Mouse (Mus musculus): ENCODE results near the gene Mmp23. TPM values are rescaled to one million over a fixed set of nuclear protein-coding genes. Genes with fewer than 3 reads are reported as not detected.
"Not testable (repeated sequence)": the region's sequence is repeated elsewhere in the genome, so short reads cannot be mapped to it uniquely, and the experiment has no call there.

The Mmp23 gene
- polyA plus RNA-seq, 1 experiment from 2014 or later = 12.2 TPM

DNA sequence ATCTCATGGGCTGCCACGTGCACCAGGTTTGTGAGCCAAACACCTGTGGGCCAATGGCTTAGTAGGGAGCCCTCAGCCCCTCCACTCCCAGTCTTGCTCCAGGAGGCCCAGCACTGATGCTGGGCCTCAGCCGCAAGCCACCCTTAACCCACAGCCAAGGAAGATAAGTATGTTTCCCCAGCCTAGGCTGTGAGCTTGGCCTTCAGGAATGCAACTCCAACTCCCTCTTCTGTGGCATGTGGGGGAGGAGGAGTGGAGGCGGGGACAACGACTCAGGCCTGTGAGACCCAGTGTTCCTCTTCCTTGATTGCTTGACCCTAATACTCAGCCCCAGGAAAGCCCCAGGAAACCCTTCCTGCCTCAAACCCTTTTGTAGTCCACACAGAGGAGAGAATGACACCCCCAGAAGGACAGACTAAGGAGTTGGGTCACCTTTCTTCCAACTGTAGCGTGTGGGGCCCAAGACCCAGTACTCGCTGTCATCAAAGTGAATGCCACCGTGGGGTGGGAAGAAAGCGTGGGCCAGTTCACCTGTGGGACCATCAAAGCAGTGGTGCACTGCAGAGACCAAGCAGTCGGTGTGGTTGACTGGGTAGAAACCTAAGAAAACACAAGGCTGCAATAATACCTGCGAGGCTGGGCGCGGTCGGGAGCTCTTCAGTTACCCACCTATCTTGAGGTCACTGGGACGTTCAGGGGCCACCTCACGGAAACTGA, 1.5 kb downstream of the Mmp23 start:
- no peak for DNase-seq (ENCODE audit: low spot score)

DNA sequence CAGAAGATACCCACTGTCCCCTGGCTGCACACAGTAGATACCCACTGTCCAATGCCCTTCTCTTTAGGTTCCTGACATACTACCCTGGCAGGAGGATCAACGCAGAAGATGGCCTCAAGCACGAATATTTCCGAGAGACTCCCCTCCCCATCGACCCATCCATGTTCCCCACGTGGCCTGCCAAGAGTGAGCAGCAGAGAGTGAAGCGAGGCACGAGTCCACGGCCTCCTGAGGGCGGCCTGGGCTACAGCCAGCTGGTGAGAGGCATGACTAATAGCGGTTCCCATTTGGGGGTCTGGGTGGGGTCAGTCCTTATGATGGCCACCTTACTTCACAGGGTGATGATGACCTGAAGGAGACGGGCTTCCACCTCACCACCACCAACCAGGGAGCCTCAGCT, 3.8 kb downstream of the Mmp23 start:
- H3K4me3 ChIP-seq (ENCODE audit: low read depth, low read length) = no peak overlapping the region
- WGBS = 94% methylated on average over 11 of the region's 11 CpGs
- no peak overlapping the region for H3K9ac ChIP-seq (ENCODE audit: low read length)
- ATAC-seq (ENCODE audit: insufficient number of reproducible peaks, low FRiP score, low TSS enrichment, low read depth) (no peak), DNase-seq (ENCODE audit: low spot score) (no peak)
- no peaks in the 10 kb centered on the region for H3K9me3 ChIP-seq (ENCODE audit: control insufficient read depth, low read length)
- H3K4me2 ChIP-seq (ENCODE audit: low read depth, severe bottlenecking) = no peak overlapping the region
- no peak overlapping the region for H3K27ac ChIP-seq (replicated peaks; ENCODE audit: low read depth, low read length)
- H3K36me3 ChIP-seq (ENCODE audit: control insufficient read depth, insufficient read depth, low read length) = peaks cover 29% of the 10 kb centered on the region
- peaks cover 26% of the 10 kb centered on the region for H3K27me3 ChIP-seq (ENCODE audit: control insufficient read depth, insufficient read depth, low read length)
- H3K4me1 ChIP-seq (ENCODE audit: control insufficient read depth, insufficient read depth, low read length) = peaks cover 21% of the 10 kb centered on the region

More for the DNA sequence above, 1.5 kb downstream of the Mmp23 start:
- peaks cover 41% of the 10 kb centered on the region for H3K27me3 ChIP-seq (ENCODE audit: control insufficient read depth, insufficient read depth, low read length)
- peaks cover 29% of the 10 kb centered on the region for H3K36me3 ChIP-seq (ENCODE audit: control insufficient read depth, insufficient read depth, low read length)
- no peak overlapping the region for H3K9ac ChIP-seq (ENCODE audit: low read length)
- H3K4me3 ChIP-seq (ENCODE audit: low read depth, low read length) = no peak overlapping the region; the same call in 1 of the 2 replicates
- ATAC-seq (ENCODE audit: insufficient number of reproducible peaks, low FRiP score, low TSS enrichment, low read depth) = no peak
- no peaks in the 10 kb centered on the region for H3K9me3 ChIP-seq (ENCODE audit: control insufficient read depth, low read length)
- peak overlapping the region; percentile 77; the same call in 1 of the 2 replicates for H3K4me2 ChIP-seq (ENCODE audit: low read depth, severe bottlenecking)
- 67% methylated on average over 15 of the region's 15 CpGs for WGBS
- H3K27ac ChIP-seq (replicated peaks; ENCODE audit: low read depth, low read length) = no peak overlapping the region
- H3K4me1 ChIP-seq (ENCODE audit: control insufficient read depth, insufficient read depth, low read length) = peaks cover 30% of the 10 kb centered on the region

DNA sequence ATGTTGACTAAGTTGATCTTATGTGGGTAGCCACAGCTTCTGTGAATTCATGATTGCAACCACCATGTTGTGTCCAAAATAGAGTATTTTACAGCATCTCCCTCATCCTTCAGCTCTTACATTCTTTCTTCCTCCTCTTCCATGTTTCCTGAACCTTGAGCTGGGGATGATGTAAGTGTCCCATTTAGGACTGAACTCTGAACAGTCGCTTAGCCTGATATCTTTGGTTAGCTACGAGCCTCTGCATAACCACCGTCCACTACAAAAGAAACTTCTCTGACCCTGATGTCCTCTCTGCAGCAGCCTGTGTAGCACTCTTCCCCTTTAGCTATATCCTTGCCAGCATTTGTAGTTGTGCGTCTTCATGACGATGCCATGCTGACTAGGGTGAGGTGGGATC, 7.5 kb downstream of the Mmp23 start:
- 94% methylated on average over 5 of the region's 5 CpGs for WGBS
- Histone ChIP-seq H3K4me2 (ENCODE audit: low read depth, severe bottlenecking) (no peak overlapping the region), H3K27me3 (ENCODE audit: control insufficient read depth, insufficient read depth, low read length) (no peaks in the 10 kb centered on the region), H3K9me3 (ENCODE audit: control insufficient read depth, low read length) (no peaks in the 10 kb centered on the region), H3K27ac (replicated peaks; ENCODE audit: low read depth, low read length) (no peak overlapping the region), H3K4me1 (ENCODE audit: control insufficient read depth, insufficient read depth, low read length) (no peaks in the 10 kb centered on the region), H3K9ac (ENCODE audit: low read length) (no peak overlapping the region), H3K4me3 (ENCODE audit: low read depth, low read length) (no peak overlapping the region), H3K36me3 (ENCODE audit: control insufficient read depth, insufficient read depth, low read length) (peaks cover 47% of the 10 kb centered on the region)
- no peak for DNase-seq (ENCODE audit: low spot score)
- no peak for ATAC-seq (ENCODE audit: insufficient number of reproducible peaks, low FRiP score, low TSS enrichment, low read depth)

DNA sequence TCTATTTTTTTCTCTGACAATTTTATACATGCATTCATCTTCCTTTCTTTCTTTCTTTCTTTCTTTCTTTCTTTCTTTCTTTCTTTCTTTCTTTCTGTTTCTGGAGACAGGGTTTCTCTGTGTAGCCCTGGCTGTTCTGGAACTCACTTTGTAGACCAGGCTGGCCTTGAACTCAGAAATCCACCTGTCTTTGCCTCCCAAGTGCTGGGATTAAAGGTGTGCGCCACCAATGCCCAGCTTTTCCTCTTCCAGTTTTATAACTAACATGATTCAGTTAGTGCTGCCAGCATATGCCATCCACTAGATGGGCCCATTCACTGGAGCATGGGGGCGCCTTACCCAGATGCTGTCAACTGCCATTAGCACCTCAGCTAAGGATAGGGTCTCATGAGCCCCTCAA, 7.9 kb downstream of the Mmp23 start, which contains the start of gene Gm10563:
TSS of gene Gm10563 (minus strand) at position 101 of the 400 bp plus-strand sequence.
- H3K36me3 ChIP-seq (ENCODE audit: control insufficient read depth, insufficient read depth, low read length) = peaks cover 47% of the 10 kb centered on the region
- ATAC-seq (ENCODE audit: insufficient number of reproducible peaks, low FRiP score, low TSS enrichment, low read depth); H3K9me3 ChIP-seq (ENCODE audit: control insufficient read depth, low read length); H3K27ac ChIP-seq (replicated peaks; ENCODE audit: low read depth, low read length); H3K9ac ChIP-seq (ENCODE audit: low read length); DNase-seq (ENCODE audit: low spot score); H3K4me1 ChIP-seq (ENCODE audit: control insufficient read depth, insufficient read depth, low read length); H3K27me3 ChIP-seq (ENCODE audit: control insufficient read depth, insufficient read depth, low read length); H3K4me3 ChIP-seq (ENCODE audit: low read depth, low read length); H3K4me2 ChIP-seq (ENCODE audit: low read depth, severe bottlenecking): not testable (repeated sequence)
- 95% methylated on average over 2 of the region's 2 CpGs for WGBS

DNA sequence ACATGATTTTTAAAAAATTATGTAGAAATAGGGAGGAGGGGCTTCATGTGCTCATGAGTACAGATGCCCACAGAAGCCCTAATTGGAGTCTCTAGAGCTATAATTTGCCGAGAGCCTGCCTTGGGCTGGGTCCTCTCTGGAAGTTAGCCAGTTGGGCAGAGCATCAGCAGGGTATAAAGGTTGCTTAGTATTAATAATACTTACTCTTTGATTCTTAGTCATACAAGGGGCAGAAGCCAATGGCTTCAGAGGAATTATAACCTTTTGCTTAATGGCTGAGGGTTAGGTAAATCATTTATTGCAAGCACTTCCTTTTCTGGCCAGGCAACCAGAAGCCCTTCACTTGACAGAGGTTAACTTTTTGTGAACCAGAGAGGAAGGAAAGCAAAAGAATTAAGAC, 9.7 kb downstream of the Mmp23 start:
- H3K4me1 ChIP-seq (ENCODE audit: control insufficient read depth, insufficient read depth, low read length) = no peaks in the 10 kb centered on the region
- H3K9me3 ChIP-seq (ENCODE audit: control insufficient read depth, low read length) = no peaks in the 10 kb centered on the region
- no peaks in the 10 kb centered on the region for H3K27me3 ChIP-seq (ENCODE audit: control insufficient read depth, insufficient read depth, low read length)
- ATAC-seq (ENCODE audit: insufficient number of reproducible peaks, low FRiP score, low TSS enrichment, low read depth) (no peak), DNase-seq (ENCODE audit: low spot score) (no peak)
- H3K27ac ChIP-seq (replicated peaks; ENCODE audit: low read depth, low read length) = no peak overlapping the region
- H3K36me3 ChIP-seq (ENCODE audit: control insufficient read depth, insufficient read depth, low read length) = peaks cover 44% of the 10 kb centered on the region
- 91% methylated on average over 1 of the region's 1 CpGs for WGBS
- no peak overlapping the region for H3K4me2 ChIP-seq (ENCODE audit: low read depth, severe bottlenecking)
- no peak overlapping the region for H3K4me3 ChIP-seq (ENCODE audit: low read depth, low read length)
- H3K9ac ChIP-seq (ENCODE audit: low read length) = no peak overlapping the region

DNA sequence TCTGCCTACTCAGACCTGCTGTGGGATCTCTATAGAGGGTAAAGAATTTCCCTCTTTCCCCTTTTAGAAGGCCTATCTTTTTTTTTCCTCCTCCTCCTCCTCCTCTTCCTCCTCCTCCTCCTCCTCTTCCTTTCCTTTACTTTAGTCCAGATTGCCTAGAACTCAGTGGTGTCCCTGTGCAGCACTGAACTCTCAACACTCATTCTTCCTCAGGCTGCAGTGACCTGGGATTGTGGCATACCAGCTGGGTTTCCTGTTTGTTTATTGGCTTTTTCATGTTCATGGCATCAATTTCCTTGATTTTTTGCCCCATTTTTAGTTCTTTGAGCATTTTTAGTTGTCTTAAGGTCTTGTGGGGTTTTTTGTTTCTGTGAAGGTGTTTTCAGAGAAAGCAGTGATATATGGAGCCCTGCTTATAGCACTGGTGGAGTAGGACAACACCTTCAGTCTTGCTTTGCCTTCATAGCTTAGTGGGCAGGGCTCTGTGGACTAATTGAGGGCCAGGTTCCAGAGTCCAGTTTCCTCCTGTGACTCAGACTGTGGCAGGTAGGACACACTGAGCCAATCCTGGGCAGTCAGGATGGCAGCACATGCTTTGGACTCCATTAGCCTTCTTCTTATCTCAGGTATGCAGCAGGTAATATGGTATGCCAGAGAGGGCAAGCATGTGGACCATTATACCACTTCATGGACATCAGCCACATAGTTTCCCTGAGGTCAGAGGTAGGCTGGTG, 17.3 kb downstream of the Mmp23 start:
- Histone ChIP-seq H3K27me3 (ENCODE audit: control insufficient read depth, insufficient read depth, low read length) (no peaks in the 10 kb centered on the region), H3K9ac (ENCODE audit: low read length) (no peak overlapping the region), H3K27ac (replicated peaks; ENCODE audit: low read depth, low read length) (no peak overlapping the region), H3K4me1 (ENCODE audit: control insufficient read depth, insufficient read depth, low read length) (no peaks in the 10 kb centered on the region), H3K36me3 (ENCODE audit: control insufficient read depth, insufficient read depth, low read length) (peaks cover 34% of the 10 kb centered on the region), H3K9me3 (ENCODE audit: control insufficient read depth, low read length) (no peaks in the 10 kb centered on the region), H3K4me2 (ENCODE audit: low read depth, severe bottlenecking) (no peak overlapping the region), H3K4me3 (ENCODE audit: low read depth, low read length) (no peak overlapping the region)
- DNase-seq (ENCODE audit: low spot score) = no peak
- no peak for ATAC-seq (ENCODE audit: insufficient number of reproducible peaks, low FRiP score, low TSS enrichment, low read depth)

DNA sequence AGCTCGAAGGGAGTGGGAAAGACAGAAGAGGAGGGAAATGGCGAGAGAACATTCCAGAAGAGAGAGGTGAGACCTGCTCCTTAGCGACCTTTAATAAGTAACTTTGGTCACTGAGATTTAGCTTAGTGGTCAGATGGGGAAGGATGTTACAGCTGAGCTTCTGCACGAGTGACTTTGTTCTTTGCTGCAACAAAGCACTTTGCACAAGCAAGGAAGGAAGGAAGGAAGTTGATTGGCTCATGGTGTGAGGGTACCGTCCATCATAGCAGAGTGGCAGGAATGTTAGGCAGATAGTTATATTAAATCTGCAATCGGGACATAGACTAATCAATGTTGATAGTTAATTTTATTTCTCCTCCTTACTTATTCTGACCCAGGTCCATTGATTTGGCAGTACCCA, 22.9 kb downstream of the Mmp23 start:
- Histone ChIP-seq H3K36me3 (ENCODE audit: control insufficient read depth, insufficient read depth, low read length) (peaks cover 28% of the 10 kb centered on the region), H3K4me3 (ENCODE audit: low read depth, low read length) (no peak overlapping the region), H3K4me1 (ENCODE audit: control insufficient read depth, insufficient read depth, low read length) (no peaks in the 10 kb centered on the region), H3K4me2 (ENCODE audit: low read depth, severe bottlenecking) (no peak overlapping the region), H3K27me3 (ENCODE audit: control insufficient read depth, insufficient read depth, low read length) (no peaks in the 10 kb centered on the region), H3K27ac (replicated peaks; ENCODE audit: low read depth, low read length) (no peak overlapping the region), H3K9ac (ENCODE audit: low read length) (no peak overlapping the region), H3K9me3 (ENCODE audit: control insufficient read depth, low read length) (no peaks in the 10 kb centered on the region)
- ATAC-seq (ENCODE audit: insufficient number of reproducible peaks, low FRiP score, low TSS enrichment, low read depth) = no peak
- DNase-seq (ENCODE audit: low spot score) = no peak
- WGBS = 89% methylated on average over 6 of the region's 6 CpGs

DNA sequence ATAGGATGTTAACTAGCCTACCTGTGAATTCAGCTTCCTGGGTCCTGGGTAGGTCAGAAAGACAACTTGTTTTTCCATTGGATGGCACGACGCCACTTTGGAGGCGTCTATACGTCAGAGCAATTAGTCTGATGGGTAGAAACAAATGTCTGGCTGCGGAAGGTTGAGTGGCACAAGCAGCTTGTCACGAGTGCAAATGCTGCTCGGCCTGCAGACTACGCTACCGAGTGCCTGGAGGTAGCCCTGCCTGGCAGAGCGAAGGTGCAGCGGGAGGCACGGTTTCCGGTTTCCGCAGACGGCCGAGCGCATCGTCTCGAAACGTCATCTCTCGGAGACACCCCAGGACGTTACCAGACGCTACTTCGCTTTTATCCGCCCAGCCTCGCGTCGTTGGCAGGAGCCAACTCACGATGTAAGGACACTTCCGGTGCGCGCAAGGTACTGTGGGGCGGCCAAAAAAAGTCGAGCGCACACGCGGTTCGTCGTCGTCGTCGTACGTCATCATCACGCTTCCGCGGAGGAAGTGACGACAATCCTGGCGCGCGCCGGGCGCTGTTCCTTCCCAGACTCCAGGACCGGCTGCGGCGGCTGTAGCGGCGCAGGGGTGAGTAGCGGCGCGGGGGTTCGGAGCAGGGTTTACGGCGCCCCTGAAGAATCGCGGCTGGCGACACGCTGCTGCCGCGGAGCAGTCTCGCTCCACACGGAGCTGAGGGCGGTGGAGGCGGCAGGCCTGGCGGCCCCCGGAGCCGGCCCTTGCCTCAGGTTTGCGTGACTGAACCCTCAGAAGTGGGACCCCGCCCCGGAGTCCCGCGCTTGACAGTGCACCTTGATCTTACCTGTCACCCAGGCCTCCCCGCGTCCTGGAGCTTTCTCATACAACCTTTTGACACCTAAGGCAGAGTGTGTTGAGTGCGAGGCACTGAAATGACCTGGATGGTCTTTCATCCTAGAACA, 28.6 kb downstream of the Mmp23 start, which contains the start of gene Cdk11b:
TSS of gene Cdk11b (plus strand) at position 517 of the 954 bp plus-strand sequence.
- peak within 1 kb of the TSS; percentile 59; the same call in 1 of the 2 replicates for H3K27ac ChIP-seq (replicated peaks; ENCODE audit: low read depth, low read length)
- ATAC-seq (ENCODE audit: insufficient number of reproducible peaks, low FRiP score, low TSS enrichment, low read depth) = peak; percentile 98
- H3K36me3 ChIP-seq (ENCODE audit: control insufficient read depth, insufficient read depth, low read length) = peaks cover 6% of the 10 kb centered on the region; the same call in 1 of the 2 replicates
- H3K4me2 ChIP-seq (ENCODE audit: low read depth, severe bottlenecking) = peak within 1 kb of the TSS; percentile 60
- under 1% methylated on average over 84 of the region's 84 CpGs for WGBS
- 0 out of 2 replicates have a peak, but pooled peaks cover 3% of the 10 kb centered on the region for H3K4me1 ChIP-seq (ENCODE audit: control insufficient read depth, insufficient read depth, low read length)
- H3K4me3 ChIP-seq (ENCODE audit: low read depth, low read length) = peak within 1 kb of the TSS; percentile 91
- no peaks in the 10 kb centered on the region for H3K9me3 ChIP-seq (ENCODE audit: control insufficient read depth, low read length)
- no peaks in the 10 kb centered on the region for H3K27me3 ChIP-seq (ENCODE audit: control insufficient read depth, insufficient read depth, low read length)
- peak; percentile 96 for DNase-seq (ENCODE audit: low spot score)
- H3K9ac ChIP-seq (ENCODE audit: low read length) = peak within 1 kb of the TSS; percentile 77

All from limb, embryonic 11.5 days (tissue).